ENCODE assay signal across 19 mouse cellular contexts in the genomic region with DNA sequence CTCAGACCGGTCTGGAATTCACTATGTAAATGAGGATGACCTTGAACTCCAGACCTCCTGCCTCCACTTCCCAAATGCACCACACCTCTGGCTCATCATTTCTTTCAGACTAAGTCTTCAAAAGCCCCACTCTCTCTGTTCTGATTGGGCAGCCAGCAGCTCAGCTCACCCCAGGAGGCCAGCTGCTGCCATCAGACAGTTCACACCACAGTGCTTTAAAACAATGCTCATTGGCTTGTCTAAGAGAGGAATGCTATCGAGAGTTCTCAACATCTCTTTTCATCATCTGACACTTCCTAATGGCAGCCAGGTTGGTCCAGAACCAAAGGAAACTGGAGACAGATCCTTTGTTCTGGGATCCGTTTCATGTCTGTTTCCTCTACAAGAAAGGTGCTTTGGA.
"Had no signal": no experiment of that assay in that cellular context is flagged by ENCODE, and none has a peak within 500 bp of the region (broad histone marks: within the 10 kb centered on the region; RNA-seq: fewer than 3 reads in every experiment).

No protein-coding gene starts in this region.

- H3K9me3 ChIP-seq: liver, embryonic 15.5 days; lung, embryonic 15.5 days; midbrain, embryonic 13.5 days; midbrain, embryonic 15.5 days; neural tube, embryonic 12.5 days had no signal

- H3K4me2 ChIP-seq: liver, embryonic 15.5 days; lung, embryonic 15.5 days; midbrain, embryonic 11.5 days; midbrain, embryonic 13.5 days; midbrain, embryonic 15.5 days; neural tube, embryonic 12.5 days had no signal

- ATAC-seq: liver, postnatal 0 days; lung, postnatal 0 days; midbrain, embryonic 13.5 days; midbrain, embryonic 15.5 days had no signal

- H3K9ac ChIP-seq: liver, embryonic 15.5 days; liver, postnatal 0 days; lung, embryonic 15.5 days; midbrain, embryonic 13.5 days; midbrain, embryonic 15.5 days; neural tube, embryonic 12.5 days had no signal

- H3K36me3 ChIP-seq: liver, embryonic 15.5 days; midbrain, embryonic 13.5 days; midbrain, embryonic 15.5 days had no signal

- H3K27ac ChIP-seq: liver, embryonic 15.5 days; lung, embryonic 15.5 days; macrophage; midbrain, embryonic 13.5 days; midbrain, embryonic 15.5 days; neural tube, embryonic 12.5 days had no signal

- H3K4me3 ChIP-seq: liver, embryonic 15.5 days; lung, embryonic 15.5 days; megakaryocyte, embryonic 14.5 days; midbrain, embryonic 13.5 days; midbrain, embryonic 15.5 days; neural tube, embryonic 12.5 days had no signal

- H3K4me1 ChIP-seq: liver, embryonic 15.5 days; megakaryocyte, embryonic 14.5 days; midbrain, embryonic 13.5 days; midbrain, embryonic 15.5 days; neural tube, embryonic 12.5 days had no signal

- H3K27me3 ChIP-seq: liver, embryonic 15.5 days; lung, embryonic 15.5 days; megakaryocyte, embryonic 14.5 days; midbrain, embryonic 13.5 days; midbrain, embryonic 15.5 days; neural tube, embryonic 12.5 days had no signal

- DNase-seq: liver, postnatal 0 days; lung, adult 2 months; lung, postnatal 14 days; lung, postnatal 36 days; right cerebral cortex, postnatal 25 days; right cerebral cortex, postnatal 4 days; spleen, adult 18-20 months; thymus, adult 18-20 months; thymus, postnatal 14 days; thymus, postnatal 36 days had no signal
